Mouse (Mus musculus) kidney, postnatal 10 days (tissue): ENCODE results near the gene Tedc2.

Experiments
- DNase-seq: peaks from one replicate; pipeline ENCODE4 v3.0.0; 2021; ENCODE audit warnings: mixed read lengths

The Tedc2 gene

GRCm38 (mm10) chr17:24211631-24212440, 8.8 kb downstream of the Tedc2 start:
- DNase-seq, result peak; percentile 62

- DNase-seq, result no peak
These were observed 10.1 kb downstream of the Tedc2 start for GRCm38 (mm10) chr17:24210591-24210990.

- DNase-seq, result no peak
These were observed 10.8 kb downstream of the Tedc2 start for GRCm38 (mm10) chr17:24209916-24210240.

GRCm38 (mm10) chr17:24209043-24209915, 11.4 kb downstream of the Tedc2 start, which contains the start of gene Ntn3:
TSS of gene Ntn3 (minus strand) at chr17:24209531.
- DNase-seq, result peak; percentile 77

GRCm38 (mm10) chr17:24208641-24209042, 12.0 kb downstream of the Tedc2 start:
- peak; percentile 55 for DNase-seq

GRCm38 (mm10) chr17:24207768-24208640, 12.6 kb downstream of the Tedc2 start:
- DNase-seq, result no peak

GRCm38 (mm10) chr17:24206451-24207351, 13.9 kb downstream of the Tedc2 start:
- peak; percentile 78 for DNase-seq

GRCm38 (mm10) chr17:24205908-24206361, 14.7 kb downstream of the Tedc2 start:
- peak; percentile 76 for DNase-seq

- DNase-seq, result peak; percentile 96
These were observed 15.3 kb downstream of the Tedc2 start, which contains the start of gene Tbc1d24 for GRCm38 (mm10) chr17:24205284-24205888. TSS of gene Tbc1d24 (minus strand) at chr17:24205562.

GRCm38 (mm10) chr17:24204846-24205245, 15.8 kb downstream of the Tedc2 start:
- DNase-seq, result no peak

- DNase-seq, result no peak
These were observed 16.8 kb downstream of the Tedc2 start for GRCm38 (mm10) chr17:24203611-24204534.

GRCm38 (mm10) chr17:24203068-24203467, 17.6 kb downstream of the Tedc2 start:
- DNase-seq, result no peak

- DNase-seq, result no peak
These were observed 19.6 kb downstream of the Tedc2 start for GRCm38 (mm10) chr17:24201092-24201491.

- no peak for DNase-seq
These were observed 20.9 kb downstream of the Tedc2 start for GRCm38 (mm10) chr17:24199741-24200140.

- no peak for DNase-seq
These were observed 21.4 kb downstream of the Tedc2 start for GRCm38 (mm10) chr17:24199252-24199651.

GRCm38 (mm10) chr17:24197032-24197824, 23.4 kb downstream of the Tedc2 start:
- no peak for DNase-seq

GRCm38 (mm10) chr17:24195349-24195748, 25.3 kb downstream of the Tedc2 start:
- no peak for DNase-seq

GRCm38 (mm10) chr17:24193769-24194168, 26.9 kb downstream of the Tedc2 start:
- DNase-seq, result no peak

GRCm38 (mm10) chr17:24193268-24193667, 27.4 kb downstream of the Tedc2 start:
- DNase-seq, result no peak
